Mouse (Mus musculus) intestine, embryonic 15.5 days (tissue): Measurements from ENCODE around the gene Ankrd6. TPM values are rescaled to one million over a fixed set of nuclear protein-coding genes. Genes with fewer than 3 reads are reported as not detected.

Source experiments
- ATAC-seq: fragments of 200-750 bp; cut with Nextera tagmentation; 2 replicates; pipeline ENCODE4 v1.8.0; 2017; ENCODE audit warnings: moderate TSS enrichment, moderate library complexity
- H3K27ac ChIP-seq: fragments of 300-500 bp; sonication (generic); 2 replicates; pipeline ENCODE4 v1.5.1; 2015; ENCODE audit warnings: mild to moderate bottlenecking, inconsistent platforms
- H3K27me3 ChIP-seq: fragments of 300-500 bp; sonication (generic); replicated peaks from 2 replicates; pipeline ENCODE4 v1.6.1; 2015; ENCODE audit warnings: inconsistent platforms
- H3K36me3 ChIP-seq: fragments of 300-500 bp; sonication (generic); 2 replicates; pipeline ENCODE4 v1.6.1; 2015; ENCODE audit warnings: inconsistent platforms
- H3K4me1 ChIP-seq: fragments of 300-500 bp; sonication (generic); replicated peaks from 2 replicates; pipeline ENCODE4 v1.6.1; 2015; ENCODE audit warnings: inconsistent platforms
- H3K4me2 ChIP-seq: fragments of 300-500 bp; sonication (generic); replicated peaks from 2 replicates; pipeline ENCODE4 v1.6.1; 2015; ENCODE audit warnings: mild to moderate bottlenecking, inconsistent platforms
- H3K4me3 ChIP-seq: fragments of 300-500 bp; sonication (generic); replicated peaks from 2 replicates; pipeline ENCODE4 v1.5.1; 2015; ENCODE audit warnings: inconsistent platforms
- H3K9ac ChIP-seq: fragments of 300-500 bp; sonication (generic); 2 replicates; pipeline ENCODE4 v1.6.1; 2015; ENCODE audit warnings: inconsistent platforms
- H3K9me3 ChIP-seq: fragments of 300-500 bp; sonication (generic); 2 replicates; pipeline ENCODE4 v1.6.1; 2016; ENCODE audit warnings: inconsistent platforms
- WGBS: fragments of 180-500 bp; shearing (Covaris S2); methylation state at CpG from one replicate; pipeline ENCODE4 v1.1.7; 2015; 5-methylcytosine and 5-hydroxymethylcytosine counted together
- polyA plus RNA-seq: library from polyadenylated mRNA; unstranded; fragments of >200 nt; fragmentation: Nextera tagmentation; extraction: Ambion mirVana; gene quantifications from 2 replicates; pipeline ENCODE4 v1.2.1, GENCODE M21; 2015

Gene Ankrd6
- polyA plus RNA-seq, 1 experiment from 2014 or later, result 4.0 TPM

DNA sequence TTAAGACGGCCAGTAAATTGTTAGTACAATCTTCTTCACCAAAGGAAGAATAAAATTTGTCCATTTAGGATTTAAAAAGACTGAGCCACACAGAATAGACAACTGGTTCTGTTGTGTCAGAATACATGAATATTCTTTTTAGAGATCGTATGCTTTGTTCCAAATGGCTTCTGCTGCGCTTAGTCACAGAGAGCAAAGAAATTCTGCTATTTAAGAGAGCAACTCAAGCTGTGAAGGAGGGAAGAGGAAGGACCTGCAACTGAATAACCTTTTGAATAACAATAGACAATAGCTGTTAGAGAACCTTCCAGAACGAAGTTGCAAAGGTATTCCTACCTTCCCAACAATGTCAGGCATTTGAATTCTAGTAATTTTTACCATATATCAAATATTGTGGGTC lies 9.7 kb downstream of the Ankrd6 start:
- WGBS, result 68% methylated on average over 4 of the region's 4 CpGs
- no peak for ATAC-seq
- no peaks in the 10 kb centered on the region for H3K4me1 ChIP-seq
- H3K4me2 ChIP-seq, result no peak overlapping the region
- H3K9me3 ChIP-seq, result no peaks in the 10 kb centered on the region
- no peak overlapping the region for H3K27ac ChIP-seq
- no peaks in the 10 kb centered on the region for H3K27me3 ChIP-seq
- H3K9ac ChIP-seq, result no peak overlapping the region
- no peaks in the 10 kb centered on the region for H3K36me3 ChIP-seq
- no peak overlapping the region for H3K4me3 ChIP-seq

DNA sequence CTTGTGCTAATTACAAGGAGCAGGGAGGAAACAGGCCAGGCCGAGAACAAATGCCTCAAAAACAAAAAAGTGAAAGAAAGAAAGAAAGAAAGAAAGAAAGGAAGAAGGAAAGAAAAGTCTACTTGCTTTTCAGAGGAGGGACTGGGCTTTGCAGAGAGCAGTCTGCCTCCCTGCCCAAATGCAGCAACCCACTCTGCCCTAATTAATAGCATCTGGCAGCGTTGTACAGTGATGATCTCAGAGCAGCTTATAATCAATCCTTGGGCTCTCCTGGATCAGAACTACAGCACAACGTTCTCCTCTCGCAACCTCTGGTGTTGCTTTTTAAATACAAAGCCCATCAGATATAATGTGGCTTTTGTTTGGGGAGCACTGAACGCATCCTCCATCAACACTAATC lies 10.7 kb downstream of the Ankrd6 start:
- Histone ChIP-seq H3K9me3 (no peaks in the 10 kb centered on the region), H3K9ac (no peak overlapping the region), H3K27ac (no peak overlapping the region), H3K4me3 (no peak overlapping the region), H3K27me3 (no peaks in the 10 kb centered on the region), H3K36me3 (no peaks in the 10 kb centered on the region), H3K4me2 (no peak overlapping the region), H3K4me1 (no peaks in the 10 kb centered on the region)
- no peak for ATAC-seq
- WGBS, result 61% methylated on average over 5 of the region's 5 CpGs

DNA sequence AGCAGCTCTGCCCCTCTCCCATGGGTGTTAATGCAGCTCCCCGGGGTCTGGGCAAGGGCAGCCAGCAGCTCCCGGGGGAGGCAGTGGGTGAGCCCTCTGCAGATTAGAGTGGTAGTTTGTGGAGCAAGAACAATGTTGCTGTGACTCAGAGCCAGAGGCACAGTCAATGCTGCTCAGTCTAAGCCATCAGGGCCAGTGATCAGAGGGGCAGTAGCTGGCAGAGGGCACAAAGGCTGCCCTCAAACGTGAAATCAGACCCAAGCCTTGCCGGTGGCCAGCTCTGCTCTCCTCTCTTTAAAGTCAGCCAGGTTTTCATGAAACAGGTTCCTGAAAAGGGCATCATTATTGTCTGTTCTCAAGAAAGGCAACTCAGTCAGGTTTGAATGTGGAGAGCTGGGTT lies 11.1 kb downstream of the Ankrd6 start:
- Histone ChIP-seq H3K27ac (no peak overlapping the region), H3K9ac (no peak overlapping the region), H3K9me3 (no peaks in the 10 kb centered on the region), H3K36me3 (no peaks in the 10 kb centered on the region), H3K4me3 (no peak overlapping the region), H3K4me1 (no peaks in the 10 kb centered on the region), H3K27me3 (no peaks in the 10 kb centered on the region), H3K4me2 (no peak overlapping the region)
- WGBS, result 58% methylated on average over 4 of the region's 4 CpGs
- ATAC-seq, result no peak

DNA sequence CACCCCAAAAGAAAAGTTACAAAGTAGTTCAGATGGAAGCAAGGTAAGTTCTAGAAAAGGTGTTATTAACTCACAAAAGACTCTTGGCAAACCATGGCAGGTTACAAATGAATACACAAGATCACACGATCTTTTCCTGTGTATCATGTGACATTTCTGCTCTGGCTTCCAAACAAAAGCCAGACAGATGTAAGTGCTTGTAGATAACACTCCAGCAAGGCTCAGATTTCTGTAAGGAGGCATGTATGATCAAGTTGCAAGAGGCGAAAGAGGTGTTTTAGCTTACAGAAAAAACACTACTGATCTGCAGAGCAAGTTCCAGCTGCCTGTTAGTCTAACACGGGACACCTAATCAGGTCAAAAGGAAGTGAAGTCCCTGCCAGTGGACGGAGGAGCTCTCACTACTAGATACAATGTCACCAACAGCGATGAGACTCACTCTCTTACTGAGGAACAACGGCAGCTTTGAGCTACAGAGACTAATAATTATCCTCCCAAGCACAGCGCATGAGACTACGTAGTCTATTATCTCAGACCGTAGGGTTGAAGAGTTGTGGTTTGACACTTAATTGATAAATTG lies 13.8 kb downstream of the Ankrd6 start:
- 31% methylated on average over 9 of the region's 9 CpGs for WGBS
- ATAC-seq, result no peak
- Histone ChIP-seq H3K9ac (no peak overlapping the region), H3K36me3 (no peaks in the 10 kb centered on the region), H3K27me3 (no peaks in the 10 kb centered on the region), H3K4me2 (no peak overlapping the region), H3K4me3 (no peak overlapping the region), H3K27ac (no peak overlapping the region), H3K9me3 (no peaks in the 10 kb centered on the region), H3K4me1 (no peaks in the 10 kb centered on the region)

DNA sequence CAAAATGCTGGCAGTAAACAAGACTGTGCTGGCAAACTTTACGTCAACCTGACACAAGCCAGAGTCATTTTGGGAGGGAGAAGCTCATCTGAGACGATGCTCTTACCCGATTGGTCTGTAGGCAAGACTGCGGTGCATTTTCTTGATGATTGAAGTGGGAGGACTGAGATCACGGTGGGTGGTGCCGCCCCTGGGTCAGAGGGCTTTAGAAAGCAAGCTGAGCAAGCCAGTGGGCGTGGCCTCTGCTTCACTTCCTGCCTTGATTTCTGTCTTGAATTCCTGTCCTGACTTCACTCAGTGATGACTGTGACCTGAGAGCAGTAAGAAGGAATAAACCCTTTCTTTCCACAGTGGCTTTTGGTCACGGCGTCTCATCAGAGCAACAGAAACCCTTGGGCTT lies 18.6 kb downstream of the Ankrd6 start:
- H3K27me3 ChIP-seq, result no peaks in the 10 kb centered on the region
- no peak overlapping the region for H3K9ac ChIP-seq
- WGBS, result 51% methylated on average over 9 of the region's 9 CpGs
- H3K27ac ChIP-seq, result no peak overlapping the region
- no peaks in the 10 kb centered on the region for H3K36me3 ChIP-seq
- no peak overlapping the region for H3K4me3 ChIP-seq
- H3K9me3 ChIP-seq, result no peaks in the 10 kb centered on the region
- no peak for ATAC-seq
- H3K4me1 ChIP-seq, result no peaks in the 10 kb centered on the region
- no peak overlapping the region for H3K4me2 ChIP-seq

DNA sequence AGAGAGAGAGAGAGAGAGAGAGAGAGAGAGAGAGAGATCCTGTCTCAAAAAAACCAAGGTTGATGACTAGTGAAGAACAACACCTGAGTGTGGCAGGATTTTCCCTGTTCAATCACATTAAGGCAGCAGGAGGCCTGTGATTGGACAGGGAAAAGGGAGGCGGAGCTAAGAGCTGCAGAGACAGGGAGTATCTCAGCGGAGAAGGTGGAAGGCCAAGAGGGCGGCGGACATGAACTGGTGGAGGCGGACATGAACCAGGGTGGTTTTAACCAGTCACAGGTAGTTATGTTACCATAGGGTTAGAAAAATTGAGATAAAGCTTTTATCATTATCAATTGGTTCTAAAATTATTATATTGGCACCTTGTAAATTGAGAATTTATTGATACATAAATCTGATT lies 20.9 kb downstream of the Ankrd6 start:
- Histone ChIP-seq H3K4me2 (no peak overlapping the region), H3K4me1 (no peaks in the 10 kb centered on the region), H3K9ac (no peak overlapping the region), H3K27ac (no peak overlapping the region), H3K4me3 (no peak overlapping the region), H3K36me3 (no peaks in the 10 kb centered on the region), H3K9me3 (no peaks in the 10 kb centered on the region), H3K27me3 (no peaks in the 10 kb centered on the region)
- WGBS, result 97% methylated on average over 5 of the region's 5 CpGs
- ATAC-seq, result no peak

DNA sequence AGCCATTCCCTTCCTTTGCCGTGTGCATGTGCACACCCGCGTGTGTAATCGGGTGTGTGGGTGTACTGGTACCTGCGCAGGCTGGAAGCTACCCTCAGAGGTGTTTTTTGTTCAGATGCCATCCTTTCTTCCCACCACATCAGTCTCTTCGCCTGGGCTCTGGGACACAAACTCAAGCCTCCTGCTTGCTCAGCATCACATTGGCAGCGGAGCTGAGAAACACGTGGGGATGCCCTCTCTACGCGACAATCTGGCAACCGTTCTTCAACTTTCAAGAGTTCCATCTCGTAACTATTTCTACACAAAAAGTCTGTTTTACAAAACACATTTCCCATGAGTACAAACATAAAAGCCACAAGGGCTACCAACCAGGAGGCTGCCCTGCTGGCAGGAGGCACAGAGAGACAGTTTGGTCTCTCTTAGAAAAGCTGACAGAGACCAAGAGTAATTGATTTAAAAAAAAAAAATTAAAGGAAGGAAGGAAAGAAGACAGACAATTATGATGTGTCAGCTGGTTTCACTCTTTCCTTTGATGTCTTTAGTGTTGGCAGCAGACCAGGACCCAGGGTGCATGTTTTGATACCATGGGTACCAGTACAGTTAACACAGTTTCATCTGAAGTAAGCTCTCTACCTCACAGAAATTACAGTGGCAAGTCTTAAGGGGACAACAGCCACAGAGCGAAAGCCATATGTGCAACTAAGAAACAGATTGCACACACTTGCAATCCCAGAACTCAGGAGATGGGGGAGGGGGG lies 21.8 kb downstream of the Ankrd6 start:
- WGBS, result 94% methylated on average over 13 of the region's 13 CpGs
- no peaks in the 10 kb centered on the region for H3K36me3 ChIP-seq
- H3K4me3 ChIP-seq, result no peak overlapping the region
- no peak overlapping the region for H3K4me2 ChIP-seq
- ATAC-seq, result no peak
- H3K9ac ChIP-seq, result no peak overlapping the region
- no peak overlapping the region for H3K27ac ChIP-seq
- H3K4me1 ChIP-seq, result no peaks in the 10 kb centered on the region
- no peaks in the 10 kb centered on the region for H3K9me3 ChIP-seq
- no peaks in the 10 kb centered on the region for H3K27me3 ChIP-seq

DNA sequence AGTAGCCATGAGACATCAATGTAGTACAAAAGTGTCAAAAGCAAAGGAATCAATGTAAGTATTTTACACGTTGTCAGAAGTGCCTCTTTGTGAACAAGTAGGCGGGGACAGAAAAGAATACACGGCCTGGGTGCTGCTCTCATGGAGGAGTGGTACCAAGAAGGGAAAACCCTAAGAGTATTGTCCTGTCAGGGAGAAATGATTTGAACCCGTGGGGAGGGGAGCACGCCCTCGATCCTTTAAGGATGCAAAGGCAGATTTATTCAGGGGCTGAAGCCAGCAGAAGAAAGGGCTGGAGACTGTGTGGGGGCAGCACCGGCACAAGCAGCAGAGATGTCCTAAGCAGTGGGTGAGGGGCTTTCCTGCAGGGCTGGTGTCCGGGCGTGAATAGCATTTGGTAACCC lies 26.7 kb downstream of the Ankrd6 start:
- no peak overlapping the region for H3K4me2 ChIP-seq
- 42% methylated on average over 9 of the region's 9 CpGs for WGBS
- H3K9ac ChIP-seq, result no peak overlapping the region
- ATAC-seq, result no peak
- H3K4me3 ChIP-seq, result no peak overlapping the region
- no peaks in the 10 kb centered on the region for H3K36me3 ChIP-seq
- no peaks in the 10 kb centered on the region for H3K27me3 ChIP-seq
- H3K27ac ChIP-seq, result no peak overlapping the region
- H3K4me1 ChIP-seq, result no peaks in the 10 kb centered on the region
- H3K9me3 ChIP-seq, result no peaks in the 10 kb centered on the region

DNA sequence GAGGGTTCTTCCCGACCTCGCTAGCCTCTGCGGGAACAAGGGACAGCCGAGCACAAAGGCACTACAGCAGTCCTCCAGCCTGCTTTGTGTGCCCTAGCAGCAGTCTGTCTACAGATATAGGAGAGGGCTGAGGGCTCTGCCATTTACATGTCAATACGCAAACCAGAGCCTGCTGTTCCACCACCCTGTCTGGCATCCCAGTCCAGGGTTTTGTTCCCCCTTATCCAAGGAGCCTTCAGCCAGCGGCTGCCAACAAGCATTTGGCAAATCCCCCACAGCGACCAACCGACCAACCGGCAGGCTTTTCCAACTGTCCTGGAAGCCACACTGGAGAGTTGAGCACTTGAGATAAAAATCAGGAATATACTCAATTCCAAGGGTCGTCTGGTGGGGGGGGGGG lies 27.2 kb downstream of the Ankrd6 start:
- no peak overlapping the region for H3K9ac ChIP-seq
- 19% methylated on average over 10 of the region's 10 CpGs for WGBS
- no peaks in the 10 kb centered on the region for H3K36me3 ChIP-seq
- no peak overlapping the region for H3K27ac ChIP-seq
- H3K4me2 ChIP-seq, result no peak overlapping the region
- ATAC-seq, result no peak
- H3K27me3 ChIP-seq, result no peaks in the 10 kb centered on the region
- no peaks in the 10 kb centered on the region for H3K9me3 ChIP-seq
- H3K4me1 ChIP-seq, result no peaks in the 10 kb centered on the region
- H3K4me3 ChIP-seq, result no peak overlapping the region

DNA sequence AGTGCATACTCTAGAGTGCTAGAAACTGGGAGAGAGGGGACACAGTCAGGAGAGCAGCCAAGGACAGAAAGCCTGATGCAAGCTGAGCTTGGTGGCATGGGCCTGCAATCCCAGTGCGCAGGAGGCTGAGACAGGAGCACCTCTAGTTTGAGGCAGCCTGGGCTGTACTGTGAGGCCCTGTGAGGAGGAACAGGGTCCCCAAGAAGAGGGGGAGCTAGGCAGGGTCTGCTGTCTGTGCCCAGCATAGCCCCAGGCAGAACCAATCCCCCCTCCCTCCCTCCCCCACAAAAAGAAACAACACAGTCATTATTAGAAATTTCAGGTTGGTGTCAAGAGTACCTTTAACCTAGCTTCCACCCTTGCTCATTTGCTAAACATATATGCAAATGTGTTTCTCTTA lies 27.8 kb downstream of the Ankrd6 start:
- no peaks in the 10 kb centered on the region for H3K9me3 ChIP-seq
- H3K4me2 ChIP-seq, result no peak overlapping the region
- no peaks in the 10 kb centered on the region for H3K36me3 ChIP-seq
- no peak overlapping the region for H3K4me3 ChIP-seq
- H3K27ac ChIP-seq, result no peak overlapping the region
- no peak for ATAC-seq
- WGBS, result 90% methylated on average over 1 of the region's 1 CpGs
- no peaks in the 10 kb centered on the region for H3K27me3 ChIP-seq
- no peaks in the 10 kb centered on the region for H3K4me1 ChIP-seq
- no peak overlapping the region for H3K9ac ChIP-seq

DNA sequence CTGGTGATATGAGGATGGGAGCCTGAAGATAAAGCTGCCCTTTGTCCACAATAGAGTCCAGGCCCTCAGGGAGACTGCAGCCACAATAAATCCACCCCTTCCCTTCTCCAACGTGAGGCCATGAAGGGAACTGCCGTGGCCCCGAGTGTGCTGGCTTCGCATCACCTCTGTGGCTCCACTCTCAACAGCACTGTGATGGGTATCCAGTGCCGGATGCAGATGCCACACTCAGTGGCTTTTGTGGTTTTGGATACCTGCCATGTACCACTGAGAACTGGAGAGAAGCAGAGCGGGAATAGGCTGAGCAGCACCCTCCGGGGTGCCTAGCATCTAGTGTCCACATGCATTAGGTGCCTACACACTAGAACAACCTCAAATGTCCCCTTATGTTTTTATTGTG lies 29.8 kb downstream of the Ankrd6 start:
- Histone ChIP-seq H3K4me1 (0 out of 2 replicates have a peak, but pooled peaks cover 8% of the 10 kb centered on the region), H3K4me3 (no peak overlapping the region), H3K4me2 (no peak overlapping the region), H3K36me3 (no peaks in the 10 kb centered on the region), H3K27ac (no peak overlapping the region), H3K9ac (no peak overlapping the region), H3K27me3 (no peaks in the 10 kb centered on the region), H3K9me3 (no peaks in the 10 kb centered on the region)
- 79% methylated on average over 7 of the region's 7 CpGs for WGBS
- ATAC-seq, result no peak

DNA sequence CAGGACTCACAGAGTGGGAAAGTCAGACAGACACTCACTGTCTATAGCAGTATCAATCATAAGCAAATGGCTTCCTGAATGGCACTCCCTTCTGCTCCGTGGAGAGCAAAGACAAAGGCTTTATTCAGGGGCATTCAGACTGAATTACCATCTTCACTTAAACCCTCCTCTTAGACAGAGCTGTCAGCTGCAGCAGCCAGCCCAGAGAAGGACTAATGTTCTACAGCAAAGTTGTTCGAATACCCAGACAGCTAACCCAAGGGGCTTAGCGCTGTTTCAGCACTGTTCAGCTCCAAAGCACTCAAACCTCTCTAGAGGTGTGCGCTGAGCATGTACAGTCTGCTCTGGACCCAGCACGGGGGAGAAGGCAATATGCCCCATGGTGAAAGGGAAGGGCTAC lies 32.1 kb downstream of the Ankrd6 start:
- ATAC-seq, result no peak
- no peaks in the 10 kb centered on the region for H3K27me3 ChIP-seq
- H3K4me1 ChIP-seq, result 0 out of 2 replicates have a peak, but pooled peaks cover 8% of the 10 kb centered on the region
- H3K9me3 ChIP-seq, result no peaks in the 10 kb centered on the region
- no peaks in the 10 kb centered on the region for H3K36me3 ChIP-seq
- H3K27ac ChIP-seq, result no peak overlapping the region
- 77% methylated on average over 5 of the region's 5 CpGs for WGBS
- H3K4me3 ChIP-seq, result no peak overlapping the region
- no peak overlapping the region for H3K9ac ChIP-seq
- H3K4me2 ChIP-seq, result no peak overlapping the region

DNA sequence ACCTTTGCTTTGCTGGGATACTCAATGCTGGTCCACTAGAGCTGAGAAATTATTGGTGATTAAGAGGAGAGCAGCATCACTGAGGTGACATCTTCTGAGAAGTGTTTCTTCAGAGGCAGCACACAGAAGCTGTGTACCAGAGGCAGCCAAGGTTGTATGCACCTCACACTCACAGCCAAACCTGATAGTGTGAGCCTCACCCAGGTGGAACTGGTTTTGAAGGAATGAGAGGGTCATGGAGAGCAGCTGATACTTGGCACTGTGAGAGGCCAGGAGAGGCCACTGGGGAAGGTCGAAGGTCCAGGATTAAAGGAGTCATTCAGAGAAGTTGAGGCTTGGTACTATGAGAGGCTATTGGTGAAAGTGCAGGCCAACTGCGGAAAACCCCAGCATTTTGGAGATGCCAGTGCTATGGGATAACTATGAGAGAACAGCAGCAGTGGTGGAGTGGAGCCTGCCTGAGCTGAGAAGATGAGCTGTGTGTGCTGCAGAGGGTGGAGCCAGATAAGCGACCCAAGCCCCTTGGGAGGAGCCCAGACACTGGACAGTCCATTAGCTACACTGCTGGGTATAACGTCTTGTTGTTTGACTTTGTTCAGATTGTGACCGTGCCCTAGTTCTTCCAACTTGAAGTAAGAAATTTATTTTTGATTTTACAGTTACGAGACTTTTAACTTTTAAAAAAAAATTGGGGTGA lies 33.8 kb downstream of the Ankrd6 start:
- Histone ChIP-seq H3K9me3 (no peaks in the 10 kb centered on the region), H3K4me3 (no peak overlapping the region), H3K4me1 (0 out of 2 replicates have a peak, but pooled peaks cover 8% of the 10 kb centered on the region), H3K36me3 (no peaks in the 10 kb centered on the region), H3K27ac (no peak overlapping the region), H3K4me2 (no peak overlapping the region), H3K9ac (no peak overlapping the region), H3K27me3 (no peaks in the 10 kb centered on the region)
- ATAC-seq, result peak; percentile 82
- WGBS, result 51% methylated on average over 6 of the region's 6 CpGs
